Mouse (Mus musculus) ES-E14 (cell line): ENCODE data around the gene Gm27021.

Experiments
- CHD2 ChIP-seq: IDR thresholded peaks from 2 replicates; pipeline ENCODE4 v1.6.1; 2014; ENCODE audit warnings: mild to moderate bottlenecking, low read depth, low read length, inconsistent platforms
- HCFC1 ChIP-seq: IDR thresholded peaks from 2 replicates; pipeline ENCODE4 v1.6.1; 2012; ENCODE audit warnings: low read length, inconsistent platforms, borderline replicate concordance; ENCODE audit not compliant: insufficient read depth
- MAFK ChIP-seq: IDR thresholded peaks from 2 replicates; pipeline ENCODE4 v1.6.1; 2014; ENCODE audit warnings: mild to moderate bottlenecking, low read depth, low read length, inconsistent platforms; ENCODE audit not compliant: insufficient read depth
- ZC3H11A ChIP-seq: IDR thresholded peaks from 2 replicates; pipeline ENCODE4 v1.6.1; 2012; ENCODE audit warnings: low read depth, mild to moderate bottlenecking, inconsistent platforms, low read length, borderline replicate concordance
- ZNF384 ChIP-seq: IDR thresholded peaks from 2 replicates; pipeline ENCODE4 v1.6.1; 2012; ENCODE audit warnings: low read depth, low read length, inconsistent platforms

- TF ChIP-seq MAFK (no peak), ZC3H11A (no peak), CHD2 (no peak), ZNF384 (no peak), HCFC1 (no peak)
These were observed 78.0 kb downstream of the Gm27021 start for GRCm38 (mm10) chr8:120589921-120590320.
